Mouse (Mus musculus) large intestine, adult 2 months (tissue): Measurements from ENCODE around the gene Gm10762. TPM values are rescaled to one million over a fixed set of nuclear protein-coding genes. Genes with fewer than 3 reads are reported as not detected.

ENCODE experiments used
- polyA plus RNA-seq: library from polyadenylated mRNA; depleted of rRNA; stranded (reverse); fragments of >200 nt; gene quantifications from 2 replicates; pipeline ENCODE4 v1.2.3, GENCODE M21; 2012; rRNA removed

Gene Gm10762
- polyA plus RNA-seq, 1 experiment, result 1.3 TPM

Other genes starting within 250 kb of the Gm10762 start
- 15.4 and 21.5 TPM in 2 replicates for gene Tmem87b, start 149.6 kb downstream of the Gm10762 start, polyA plus RNA-seq
- gene Fbln7, start 104.7 kb downstream of the Gm10762 start, polyA plus RNA-seq, result 3.0 and 3.6 TPM in 2 replicates
- 0.78 and 1.3 TPM in 2 replicates for gene Zc3h8, start 23.6 kb downstream of the Gm10762 start, polyA plus RNA-seq
- 0.52 and 0.88 TPM in 2 replicates for gene Zc3h6, start 323 bp downstream of the Gm10762 start, polyA plus RNA-seq
- gene Vinac1, start 80.4 kb upstream of the Gm10762 start, polyA plus RNA-seq, result 0.03 and 0.07 TPM in 2 replicates
- 2.0 and 2.5 TPM in 2 replicates for gene Ttl, start 98.2 kb upstream of the Gm10762 start, polyA plus RNA-seq
- gene Polr1b, start 133.3 kb upstream of the Gm10762 start, polyA plus RNA-seq, result 15.9 and 21.0 TPM in 2 replicates
- 21.6 and 21.7 TPM in 2 replicates for gene Chchd5, start 162.0 kb upstream of the Gm10762 start, polyA plus RNA-seq
- gene Slc20a1, start 231.0 kb upstream of the Gm10762 start, polyA plus RNA-seq, result 10.1 and 10.2 TPM in 2 replicates